Mouse (Mus musculus) lung, adult 18-20 months (tissue): Measurements from ENCODE around the gene Fstl1.

Source experiments
- DNase-seq, 2 experiments: peaks; one replicate each; pipeline ENCODE4 v3.0.0; 2022; ENCODE audit warnings: mixed read lengths in 2 of 2

Gene Fstl1

GRCm38 (mm10) chr16:37824778-37825505 lies 48.3 kb downstream of the Fstl1 start:
- DNase-seq: no peak

DNA sequence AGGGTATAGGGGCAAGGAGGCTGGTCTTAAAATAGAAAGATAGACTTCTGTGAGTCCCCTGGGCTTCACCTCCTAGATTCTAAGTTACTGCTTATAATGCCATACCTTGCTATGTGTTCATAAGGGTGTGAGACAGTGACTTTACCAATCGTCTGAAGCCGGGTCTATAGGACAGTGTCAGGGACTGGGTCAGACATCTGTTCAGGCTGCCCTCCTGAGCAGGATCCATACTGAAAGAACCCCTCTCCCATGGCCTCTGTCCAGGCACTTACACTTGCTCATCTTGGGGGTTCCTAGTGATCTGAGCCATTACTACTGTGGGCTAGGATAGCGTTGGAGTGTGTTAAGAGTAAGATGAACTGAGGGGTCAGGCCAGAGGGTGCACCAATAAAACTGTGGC lies 49.6 kb downstream of the Fstl1 start:
- no peak for DNase-seq

DNA sequence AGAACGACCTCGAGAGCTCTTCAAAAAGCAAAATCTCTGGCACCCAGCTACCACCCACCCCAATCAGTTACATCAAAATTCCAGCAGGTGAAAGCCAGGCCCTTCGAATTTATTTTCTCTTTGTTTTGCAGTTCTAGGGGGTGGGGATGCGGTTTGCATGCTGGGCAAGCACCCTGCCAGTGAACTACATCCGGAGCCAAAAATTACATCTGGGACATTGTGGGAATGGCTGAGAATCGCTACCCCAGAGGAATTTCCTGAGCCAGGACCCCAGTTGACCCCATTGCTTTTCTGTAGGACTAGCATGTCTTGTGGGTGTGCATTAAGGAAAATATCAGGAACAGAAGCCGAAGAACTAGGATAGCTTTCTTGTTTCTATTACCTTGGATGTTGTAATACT lies 54.4 kb downstream of the Fstl1 start:
- DNase-seq: no peak

- DNase-seq: no peak
Measured at GRCm38 (mm10) chr16:37837571-37837970, 60.9 kb downstream of the Fstl1 start.

DNA sequence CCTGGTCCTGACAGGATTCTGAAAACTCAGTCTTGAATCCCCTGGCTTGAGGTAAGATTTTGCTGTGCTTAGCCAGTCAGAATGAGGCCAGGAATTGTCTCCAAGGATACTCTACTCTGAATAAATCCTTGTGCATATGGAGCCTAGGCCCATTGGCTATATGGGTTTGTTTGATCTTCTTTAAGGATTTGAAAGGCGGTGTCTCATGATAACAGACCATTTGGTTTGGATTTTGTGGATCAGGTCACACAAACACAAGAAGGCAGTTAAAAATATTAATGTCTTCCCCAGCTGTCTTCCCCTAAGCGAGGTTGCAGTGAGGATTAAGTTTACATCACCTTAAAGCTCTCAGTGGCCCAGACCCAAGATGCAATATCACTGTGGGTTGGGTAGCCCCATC lies 65.8 kb downstream of the Fstl1 start:
- no peak for DNase-seq

DNA sequence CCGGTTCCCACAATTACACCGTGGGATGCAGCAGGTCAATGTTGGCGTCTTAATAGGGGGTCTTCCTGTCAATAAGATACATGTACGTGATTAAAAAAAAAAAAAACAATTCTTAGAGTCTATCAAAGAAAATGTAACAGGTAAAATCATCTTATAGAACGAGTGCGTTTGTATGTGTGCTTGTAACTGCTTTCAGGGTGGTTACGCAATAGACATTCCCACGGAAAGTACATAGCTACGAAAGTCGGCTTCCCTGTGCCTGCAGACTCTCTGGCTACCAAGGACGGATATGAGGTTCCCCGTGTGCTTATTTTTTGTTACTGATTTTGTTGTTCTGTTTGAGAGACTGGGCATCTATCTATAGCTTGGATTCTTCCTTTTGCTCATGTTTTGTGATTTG lies 67.1 kb downstream of the Fstl1 start:
- DNase-seq: no peak

DNA sequence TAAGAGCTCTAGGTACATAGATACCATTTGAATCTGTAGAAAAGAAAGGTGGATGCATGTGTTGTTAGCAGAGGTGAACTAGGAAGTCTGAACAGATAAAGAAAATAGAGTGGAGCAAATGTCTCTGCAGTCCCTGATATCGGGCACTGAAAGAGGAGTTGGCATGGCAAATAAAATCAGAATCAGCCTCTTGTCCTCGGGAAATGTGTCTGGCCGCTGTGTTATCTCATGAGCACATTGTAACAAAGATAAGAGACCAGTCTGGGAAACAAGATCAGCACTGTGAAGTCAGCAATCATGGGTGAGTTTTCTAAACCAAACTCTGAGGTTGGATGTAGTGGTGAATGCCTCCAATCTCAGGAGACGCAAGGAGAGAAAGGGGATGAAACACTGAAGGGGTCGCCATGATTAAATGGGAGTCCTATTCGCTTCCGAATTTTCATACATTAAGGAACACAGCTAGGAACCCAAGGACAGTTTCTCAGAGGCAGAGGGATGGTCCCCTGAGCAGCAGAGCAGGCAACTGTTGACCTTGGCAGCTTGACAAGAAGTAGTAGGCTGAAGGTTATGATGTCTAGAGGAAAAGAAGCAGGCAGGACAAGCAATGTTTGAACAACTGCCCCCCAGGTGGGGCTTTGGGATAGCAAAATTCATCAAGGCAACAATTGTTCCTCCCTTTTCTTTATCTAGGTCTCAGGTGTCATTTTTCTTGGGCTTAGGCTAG lies 68.7 kb downstream of the Fstl1 start:
- no peak for DNase-seq

GRCm38 (mm10) chr16:37847081-37847480 lies 70.4 kb downstream of the Fstl1 start:
- DNase-seq: no peak

DNA sequence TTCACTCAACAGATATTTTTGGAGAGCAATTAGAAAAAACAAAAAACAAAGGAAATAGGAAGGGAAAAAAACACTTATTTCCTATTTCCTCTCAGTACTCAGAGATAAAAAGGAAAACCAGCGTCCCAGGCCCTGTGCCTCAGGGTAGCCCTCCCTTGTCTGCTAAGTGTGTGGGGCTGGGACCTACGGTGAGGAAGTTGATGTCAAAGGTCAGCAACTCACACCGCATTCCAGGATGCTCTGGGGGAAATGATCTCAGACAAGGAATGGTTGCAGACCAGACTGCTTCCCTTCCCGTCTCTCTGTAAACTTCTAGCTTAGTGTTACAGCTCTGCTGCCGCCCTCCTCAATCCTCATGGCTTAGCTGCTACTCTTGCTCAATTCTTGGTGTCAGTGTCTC lies 74.7 kb downstream of the Fstl1 start:
- peak; percentile 65 to 73 for DNase-seq

- no peak for DNase-seq
Measured at GRCm38 (mm10) chr16:37853279-37853678, 76.6 kb downstream of the Fstl1 start.

DNA sequence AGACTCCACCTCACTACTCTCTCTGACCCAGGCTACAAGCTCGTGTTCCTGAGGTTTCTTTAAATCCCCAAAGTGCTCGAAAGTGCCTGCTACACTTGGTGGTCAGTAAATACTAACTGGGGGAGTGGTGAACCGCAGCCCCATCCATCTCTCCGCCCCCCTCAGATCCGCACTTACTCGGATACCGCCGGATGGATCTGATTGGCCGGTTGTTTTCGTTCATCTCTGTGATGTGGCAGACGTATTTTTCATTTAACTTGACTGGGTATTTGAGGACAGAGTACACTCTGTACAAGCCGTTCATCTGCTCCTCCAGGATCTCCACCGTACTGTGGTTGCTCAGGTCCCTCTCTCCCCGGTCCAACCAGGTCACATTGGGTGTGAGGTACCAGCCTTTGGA lies 77.4 kb downstream of the Fstl1 start:
- DNase-seq: no peak

DNA sequence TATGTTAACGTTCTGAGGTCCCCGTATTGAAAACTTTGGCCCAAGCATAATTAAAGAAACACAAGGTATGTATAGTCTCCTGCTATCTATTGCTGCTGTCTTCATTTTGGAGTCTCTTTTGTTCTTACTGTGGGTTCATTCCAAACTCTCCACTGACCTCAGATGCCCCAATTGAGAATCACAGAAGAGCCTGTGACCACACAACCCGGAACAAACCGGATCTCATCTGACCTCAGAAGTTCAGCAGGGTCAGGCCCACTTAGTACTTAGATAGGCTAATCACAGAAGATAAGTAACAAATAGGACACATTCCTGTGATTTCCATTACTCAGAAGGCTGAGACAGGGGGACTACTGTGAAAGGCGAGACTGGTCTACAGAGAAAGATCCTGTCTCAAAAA lies 77.9 kb downstream of the Fstl1 start:
- no peak for DNase-seq

GRCm38 (mm10) chr16:37855583-37855982 lies 78.9 kb downstream of the Fstl1 start:
- DNase-seq: no peak

DNA sequence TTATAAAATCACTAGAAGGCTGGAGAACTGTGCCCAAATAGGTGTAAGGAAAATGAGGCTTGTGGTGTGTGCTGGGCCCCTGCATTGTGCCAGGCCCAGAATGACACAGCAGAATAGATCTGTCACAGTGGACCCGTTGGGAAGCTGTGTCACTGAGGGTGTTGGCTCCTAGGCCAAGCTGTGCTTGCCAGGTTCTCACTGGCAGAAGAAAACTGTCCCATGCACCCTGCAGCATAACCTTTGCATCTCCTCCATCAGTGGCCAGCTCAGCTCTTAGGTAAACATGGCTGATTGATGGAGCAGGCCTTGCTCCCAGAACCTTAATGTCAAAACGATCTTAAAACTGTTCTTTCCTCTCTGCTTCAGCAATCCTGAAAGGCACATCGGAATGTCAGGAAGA lies 79.7 kb downstream of the Fstl1 start:
- DNase-seq: no peak

GRCm38 (mm10) chr16:37857495-37857894 lies 80.8 kb downstream of the Fstl1 start:
- no peak for DNase-seq

- no peak for DNase-seq
Measured at GRCm38 (mm10) chr16:37860213-37860612, 83.5 kb downstream of the Fstl1 start.

DNA sequence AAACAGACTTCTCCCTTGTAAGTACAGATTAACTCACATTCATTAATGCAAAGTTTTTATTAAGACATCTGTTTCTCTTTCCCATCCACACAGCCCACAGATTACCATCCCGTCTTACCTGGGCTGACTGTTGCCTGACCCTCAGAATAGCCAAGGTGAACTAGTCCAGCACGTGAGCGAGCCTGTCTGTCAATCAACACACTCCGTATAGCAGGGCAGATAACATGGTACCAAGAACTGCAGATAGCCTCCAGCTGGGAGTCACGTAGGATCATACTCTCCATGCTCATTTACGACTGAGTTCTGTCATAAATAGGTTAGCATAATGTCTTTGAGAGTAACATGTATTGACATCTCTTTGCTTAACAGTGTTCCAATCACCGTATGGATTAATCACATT lies 84.4 kb downstream of the Fstl1 start, which contains the start of gene Gm36028:
Gm36028 (minus strand) TSS at position 118 of the 400 bp plus-strand sequence.
- DNase-seq: no peak

- no peak for DNase-seq
Measured at GRCm38 (mm10) chr16:37863876-37864275, 87.2 kb downstream of the Fstl1 start.

GRCm38 (mm10) chr16:37865841-37866240 lies 89.2 kb downstream of the Fstl1 start:
- DNase-seq: no peak

DNA sequence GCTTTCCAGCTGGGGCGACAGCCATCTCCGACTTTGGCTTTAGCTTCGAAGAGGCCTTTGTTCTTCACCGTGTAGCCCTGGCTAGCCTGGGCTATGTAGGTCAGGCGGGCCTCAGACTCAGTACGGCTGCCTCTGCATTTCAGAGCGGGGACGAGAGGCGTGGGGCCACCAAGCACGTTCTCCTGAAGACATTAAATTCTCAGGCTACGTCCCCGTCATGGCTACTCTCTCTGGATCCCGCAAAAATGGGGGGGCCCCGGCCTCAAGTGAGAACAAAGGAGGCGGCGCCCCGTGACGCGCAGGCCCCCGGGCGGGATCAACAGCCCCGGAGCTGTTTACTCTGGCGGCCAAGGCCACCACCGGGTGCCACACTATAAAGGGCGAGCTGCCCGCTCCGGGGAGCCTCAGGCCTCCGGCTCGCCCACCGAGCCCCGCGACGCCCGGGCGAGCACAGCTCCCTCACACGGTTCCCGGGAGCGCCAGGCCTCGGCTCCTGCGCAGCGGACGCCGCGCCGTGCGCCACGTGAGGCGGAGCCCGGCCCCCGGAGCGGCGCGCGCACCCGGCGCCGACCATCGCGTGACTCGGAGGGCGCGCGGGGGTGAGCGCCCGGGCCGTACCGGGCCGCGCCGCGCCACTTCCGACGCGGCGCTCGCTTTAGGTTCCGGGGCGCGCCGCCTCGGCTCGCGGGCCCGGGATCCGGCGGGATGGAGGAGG lies 91.3 kb downstream of the Fstl1 start, which contains the start of gene Lrrc58:
Lrrc58 (plus strand) TSS at position 599 of the 715 bp plus-strand sequence.
- peak; percentile 80 to 84 for DNase-seq

DNA sequence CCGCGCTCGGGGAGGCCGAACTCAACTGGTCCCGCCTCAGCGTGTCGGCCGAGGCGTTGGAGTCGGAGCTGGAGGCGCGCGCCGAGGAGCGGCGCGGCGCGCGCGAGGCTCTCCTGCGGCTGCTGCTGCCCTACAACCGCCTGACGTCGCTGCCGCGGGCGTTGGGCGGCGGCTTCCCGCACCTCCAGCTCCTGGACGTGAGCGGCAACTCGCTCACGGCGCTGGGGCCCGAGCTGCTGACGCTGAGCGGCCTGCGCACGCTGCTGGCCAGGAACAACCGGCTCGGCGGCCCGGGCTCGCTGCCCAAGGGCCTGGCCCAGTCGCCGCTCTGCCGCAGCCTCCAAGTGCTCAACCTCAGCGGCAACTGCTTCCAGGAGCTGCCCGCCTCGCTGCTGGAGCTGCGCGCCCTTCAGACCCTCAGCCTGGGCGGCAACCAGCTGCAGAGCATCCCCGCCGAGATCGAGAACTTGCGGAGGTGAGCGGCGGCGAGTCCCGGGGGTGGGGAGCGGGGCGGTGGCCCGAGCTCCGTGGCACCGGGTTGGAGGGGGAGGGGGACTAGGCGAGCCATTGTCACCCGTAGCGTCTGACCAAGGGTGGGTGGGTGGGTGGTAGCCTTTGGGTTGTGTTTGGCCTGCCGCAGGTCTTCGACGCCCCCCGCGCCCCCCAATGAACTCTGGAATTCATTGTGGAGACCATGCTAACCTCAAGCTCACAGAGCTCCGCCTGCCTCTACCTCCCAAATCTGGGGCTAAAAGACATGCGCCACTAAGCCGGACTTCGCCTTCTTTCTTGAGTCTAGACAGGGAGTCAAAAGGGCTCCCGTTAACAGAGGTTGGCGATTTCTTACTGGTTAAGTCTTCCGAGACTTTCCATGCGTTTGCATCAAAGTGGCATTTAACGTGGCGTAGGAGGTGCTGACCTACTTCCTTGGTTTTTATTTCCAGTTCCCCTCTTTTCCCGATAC lies 92.1 kb downstream of the Fstl1 start:
- peak; percentile 34 to 44 for DNase-seq

DNA sequence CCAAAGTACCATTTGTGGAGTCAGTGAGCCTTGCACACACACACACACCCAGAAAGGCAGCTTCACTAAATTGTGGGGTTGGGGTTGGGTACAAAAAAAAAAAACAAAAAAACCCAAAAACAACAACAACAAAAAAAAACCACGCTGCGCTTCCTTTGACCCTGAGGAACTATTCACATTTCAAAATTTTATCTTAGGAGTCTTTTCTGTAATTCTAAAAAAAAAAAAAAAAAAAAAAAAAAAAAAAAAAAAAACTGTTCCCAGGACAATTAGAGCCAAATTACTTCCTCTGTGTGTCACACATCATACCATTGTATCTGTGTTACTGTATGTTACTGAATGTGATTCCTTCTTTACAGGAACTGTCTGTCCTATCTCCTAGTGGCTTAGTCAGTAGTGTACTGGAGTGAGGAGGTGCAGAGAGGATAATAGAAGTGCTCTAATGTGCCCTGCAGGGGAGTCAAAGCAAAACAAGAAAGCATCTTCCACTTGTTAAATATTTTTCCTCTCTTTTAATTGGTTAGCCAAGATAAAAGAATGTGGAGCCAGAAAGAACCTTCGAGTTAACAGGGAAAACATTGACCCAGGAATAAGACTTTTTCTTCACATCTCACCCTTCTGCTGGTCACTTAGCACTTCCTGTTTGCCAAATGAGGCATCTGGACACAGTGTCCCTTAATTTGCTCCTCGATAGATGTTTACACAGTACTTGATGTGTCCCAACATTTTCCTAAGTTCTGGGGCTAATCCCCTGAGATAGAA lies 93.0 kb downstream of the Fstl1 start:
- DNase-seq: no peak
